Mouse (Mus musculus): ENCODE measurements at regions not wholly inside any gene's neighbourhood (a gene's known extent, or its start where the extent isn't known, plus 50 kb on each side); places are given as distances from the start of the nearest gene placed in this dataset.

- DNase-seq (ENCODE audit: low spot score), result peak; percentile 80
- WGBS, result 53% methylated on average over 9 of the region's 9 CpGs
- TF ChIP-seq CTCF (IDR thresholded peaks at IDR 0.05; ENCODE audit: low read depth) (no peak), EP300 (optimal IDR thresholded peaks at IDR 0.05) (no peak)
These were observed 65.8 kb upstream of the Epcam start for GRCm38 (mm10) chr17:87569981-87570380.

GRCm38 (mm10) chr17:87570676-87571344 lies 65.0 kb upstream of the Epcam start:
- H3K4me1 ChIP-seq (replicated peaks; ENCODE audit: control insufficient read depth, insufficient read depth), result 0 out of 2 replicates have a peak, but pooled peaks cover 3% of the 10 kb centered on the region
- H3K9ac ChIP-seq (ENCODE audit: low read length), result peak overlapping the region; percentile 38; the same call in 1 of the 2 replicates
- peak overlapping the region; percentile 1; the same call in 1 of the 2 replicates for H3K4me3 ChIP-seq (ENCODE audit: low read depth, low read length)
- peak overlapping the region; percentile 72 for H3K27ac ChIP-seq (replicated peaks)
- no peak for TF ChIP-seq EP300 (optimal IDR thresholded peaks at IDR 0.05)
- TF ChIP-seq CTCF (IDR thresholded peaks at IDR 0.05; ENCODE audit: low read depth), result no peak
- peak; percentile 83 for ATAC-seq (ENCODE audit: low FRiP score, low TSS enrichment)
- 41% methylated on average over 18 of the region's 18 CpGs for WGBS
- peak overlapping the region; percentile 38 for H3K4me2 ChIP-seq (replicated peaks; ENCODE audit: low read depth)
- H3K9me3 ChIP-seq (ENCODE audit: control insufficient read depth, low read length), result no peaks in the 10 kb centered on the region
- no peaks in the 10 kb centered on the region for H3K36me3 ChIP-seq (ENCODE audit: control insufficient read depth, insufficient read depth, low read length)
- H3K27me3 ChIP-seq (ENCODE audit: control insufficient read depth, insufficient read depth, low read length), result no peaks in the 10 kb centered on the region
- peak; percentile 80 for DNase-seq (ENCODE audit: low spot score)

More at GRCm38 (mm10) chr17:87569981-87570380, 65.8 kb upstream of the Epcam start:
- Histone ChIP-seq H3K27ac (replicated peaks) (peak overlapping the region; percentile 72; the same call in 1 of the 2 replicates), H3K4me1 (replicated peaks; ENCODE audit: control insufficient read depth, insufficient read depth) (0 out of 2 replicates have a peak, but pooled peaks cover 3% of the 10 kb centered on the region), H3K9me3 (ENCODE audit: control insufficient read depth, low read length) (no peaks in the 10 kb centered on the region), H3K4me3 (ENCODE audit: low read depth, low read length) (no peak overlapping the region), H3K36me3 (ENCODE audit: control insufficient read depth, insufficient read depth, low read length) (no peaks in the 10 kb centered on the region), H3K27me3 (ENCODE audit: control insufficient read depth, insufficient read depth, low read length) (no peaks in the 10 kb centered on the region), H3K9ac (ENCODE audit: low read length) (no peak overlapping the region), H3K4me2 (replicated peaks; ENCODE audit: low read depth) (no peak overlapping the region)
- ATAC-seq (ENCODE audit: low FRiP score, low TSS enrichment), result peak; percentile 81

- WGBS, result 5% methylated on average over 18 of the region's 18 CpGs
- DNase-seq (ENCODE audit: low spot score) (peak; percentile 95), ATAC-seq (ENCODE audit: low FRiP score, low TSS enrichment) (peak; percentile 73)
- H3K4me1 ChIP-seq (replicated peaks; ENCODE audit: control insufficient read depth, insufficient read depth), result 0 out of 2 replicates have a peak, but pooled peaks cover 3% of the 10 kb centered on the region
- peak overlapping the region; percentile 1; the same call in 1 of the 2 replicates for H3K4me3 ChIP-seq (ENCODE audit: low read depth, low read length)
- peak overlapping the region; percentile 38 for H3K4me2 ChIP-seq (replicated peaks; ENCODE audit: low read depth)
- no peak overlapping the region for H3K9ac ChIP-seq (ENCODE audit: low read length)
- no peaks in the 10 kb centered on the region for H3K27me3 ChIP-seq (ENCODE audit: control insufficient read depth, insufficient read depth, low read length)
- peak overlapping the region; percentile 71 for H3K27ac ChIP-seq (replicated peaks)
- H3K36me3 ChIP-seq (ENCODE audit: control insufficient read depth, insufficient read depth, low read length), result no peaks in the 10 kb centered on the region
- no peaks in the 10 kb centered on the region for H3K9me3 ChIP-seq (ENCODE audit: control insufficient read depth, low read length)
- no peak for TF ChIP-seq EP300 (optimal IDR thresholded peaks at IDR 0.05)
- TF ChIP-seq CTCF (IDR thresholded peaks at IDR 0.05; ENCODE audit: low read depth), result peak; percentile 100
These were observed 64.3 kb upstream of the Epcam start for GRCm38 (mm10) chr17:87571345-87571932.

- 55% methylated on average over 6 of the region's 6 CpGs for whole genome bisulfite sequencing
- Histone ChIP-seq H3K4me1 (replicated peaks; ENCODE audit: control insufficient read depth, insufficient read depth) (no peaks in the 10 kb centered on the region), H3K27me3 (ENCODE audit: control insufficient read depth, insufficient read depth, low read length) (no peaks in the 10 kb centered on the region), H3K4me2 (replicated peaks; ENCODE audit: low read depth) (no peak overlapping the region), H3K9me3 (ENCODE audit: control insufficient read depth, low read length) (no peaks in the 10 kb centered on the region; the same call in 1 of the 2 replicates), H3K36me3 (ENCODE audit: control insufficient read depth, insufficient read depth, low read length) (no peaks in the 10 kb centered on the region), H3K4me3 (ENCODE audit: low read depth, low read length) (no peak overlapping the region), H3K27ac (replicated peaks) (no peak overlapping the region), H3K9ac (ENCODE audit: low read length) (no peak overlapping the region)
- TF ChIP-seq CTCF (IDR thresholded peaks at IDR 0.05; ENCODE audit: low read depth), result peak; percentile 22
- no peak for TF ChIP-seq EP300 (optimal IDR thresholded peaks at IDR 0.05)
- DNase-seq (ENCODE audit: low spot score) (no peak), ATAC-seq (ENCODE audit: low FRiP score, low TSS enrichment) (no peak)
These were observed 52.2 kb upstream of the Epcam start for GRCm38 (mm10) chr17:87583575-87583974.

- TF ChIP-seq CTCF (IDR thresholded peaks at IDR 0.05; ENCODE audit: low read depth), result no peak
- no peak for TF ChIP-seq EP300 (optimal IDR thresholded peaks at IDR 0.05)
- 44% methylated on average over 6 of the region's 6 CpGs for WGBS
- Histone ChIP-seq H3K9ac (ENCODE audit: low read length) (no peak overlapping the region), H3K4me2 (replicated peaks; ENCODE audit: low read depth) (no peak overlapping the region), H3K27ac (replicated peaks) (no peak overlapping the region), H3K36me3 (ENCODE audit: control insufficient read depth, insufficient read depth, low read length) (no peaks in the 10 kb centered on the region), H3K4me3 (ENCODE audit: low read depth, low read length) (no peak overlapping the region), H3K9me3 (ENCODE audit: control insufficient read depth, low read length) (no peaks in the 10 kb centered on the region; the same call in 1 of the 2 replicates), H3K27me3 (ENCODE audit: control insufficient read depth, insufficient read depth, low read length) (no peaks in the 10 kb centered on the region), H3K4me1 (replicated peaks; ENCODE audit: control insufficient read depth, insufficient read depth) (no peaks in the 10 kb centered on the region)
- ATAC-seq (ENCODE audit: low FRiP score, low TSS enrichment), result no peak
- no peak for DNase-seq (ENCODE audit: low spot score)
These were observed 50.4 kb upstream of the Epcam start for GRCm38 (mm10) chr17:87585355-87585754.
